Mouse (Mus musculus) bone marrow, adult 2 months (tissue): ENCODE results near the gene Apoa4.

ENCODE experiments used
- CTCF ChIP-seq: fragments of 200-500 bp; IDR thresholded peaks from 2 replicates; pipeline ENCODE4 v1.5.1; 2011; ENCODE audit warnings: low read length, control low read depth; ENCODE audit not compliant: control insufficient read depth, insufficient read depth
- POLR2A ChIP-seq: fragments of 200-500 bp; IDR thresholded peaks from 2 replicates; pipeline ENCODE4 v1.6.1; 2011; ENCODE audit warnings: low read depth, mild to moderate bottlenecking, control low read depth, low read length, borderline replicate concordance; ENCODE audit not compliant: control insufficient read depth

DNA sequence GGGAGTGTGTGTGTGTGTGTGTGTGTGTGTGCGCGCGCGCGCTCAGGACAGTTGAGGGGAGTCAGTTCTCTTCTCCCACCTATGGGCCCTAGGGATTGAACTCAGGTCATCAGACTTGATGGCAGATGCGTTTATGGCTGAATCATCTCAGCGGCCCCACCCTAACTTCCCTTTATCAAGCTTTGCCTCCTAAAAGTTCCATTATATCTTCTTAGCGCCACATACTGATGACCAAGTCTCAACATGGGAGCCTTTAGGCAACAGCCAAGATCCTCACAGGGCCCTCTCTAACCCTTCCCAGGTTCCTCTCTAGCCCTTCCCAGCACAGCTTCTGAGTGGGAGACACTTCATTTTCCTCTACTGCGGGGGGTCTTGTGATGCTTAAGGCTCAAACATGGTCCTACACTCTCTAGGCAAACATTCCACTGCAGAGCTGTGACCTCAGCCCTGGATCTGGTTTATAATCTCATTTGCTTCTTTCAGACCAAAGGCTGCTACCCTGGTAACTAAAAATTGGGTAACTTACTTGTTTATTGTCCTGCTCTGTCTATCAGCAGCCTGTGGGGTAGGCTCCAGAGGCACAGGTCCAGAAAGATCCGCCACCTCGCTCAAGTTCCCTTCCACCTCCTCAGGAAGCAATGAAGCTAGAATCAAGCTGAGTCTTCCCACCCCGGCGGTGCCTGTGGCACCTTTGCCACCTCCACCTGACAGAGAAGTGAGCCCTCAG, 23.6 kb upstream of the Apoa4 start:
- TF ChIP-seq POLR2A (no peak), CTCF (no peak)
